Mouse (Mus musculus) heart, adult 2 months (tissue): ENCODE measurements at regions not wholly inside any gene's neighbourhood (a gene's known extent, or its start where the extent isn't known, plus 50 kb on each side); places are given as distances from the start of the nearest gene placed in this dataset.

ENCODE experiments used
- CTCF ChIP-seq: fragments of 200-600 bp; IDR thresholded peaks from 2 replicates; pipeline ENCODE4 v1.8.1; 2022; ENCODE audit warnings: antibody characterized with exemption, mild to moderate bottlenecking, moderate library complexity
- POLR2A ChIP-seq: fragments of 200-500 bp; IDR thresholded peaks from 2 replicates; pipeline ENCODE4 v1.6.1; 2011; ENCODE audit warnings: mild to moderate bottlenecking, low read depth, low read length, control low read depth; ENCODE audit not compliant: insufficient read depth

GRCm38 (mm10) chr3:137482971-137483370 is 138.4 kb upstream of the Ddit4l start:
- TF ChIP-seq POLR2A: no peak
- no peak for TF ChIP-seq CTCF
